Mouse (Mus musculus) layer of hippocampus, adult 6 months (tissue): Measurements from ENCODE around the gene Hdgfl2. TPM values are rescaled to one million over a fixed set of nuclear protein-coding genes. Genes with fewer than 3 reads are reported as not detected.

Source experiments
- long read RNA-seq, 2 experiments: library from polyadenylated mRNA; unstranded; transcript quantifications; one replicate each; pipeline ENCODE4 v2.0.0; 2019 to 2020
- polyA plus RNA-seq: library from polyadenylated mRNA; unstranded; fragments of <200 nt; fragmentation: Nextera tagmentation; gene quantifications from 2 replicates; pipeline ENCODE4 v1.2.3, GENCODE M21; 2021

The Hdgfl2 gene
- polyA plus RNA-seq = 73.1 and 79.1 TPM in 2 replicates
- long read RNA-seq, experiment 1, transcript Hdgfl2-210 (16 exons, 2,238 nt) = minor isoform, 35 of 232 reads
- long read RNA-seq, experiment 1, transcript Hdgfl2-212 (16 exons, 2,270 nt) = major isoform, 83 of 232 reads
- long read RNA-seq, experiment 1, partial matches to known transcripts = 19 of 232 reads
- long read RNA-seq, experiment 1, other reads (novel, unspliced or antisense) = 91 of 232 reads
- long read RNA-seq, experiment 2, transcript Hdgfl2-210 (16 exons, 2,238 nt) = minor isoform, 137 of 690 reads
- long read RNA-seq, experiment 2, transcript Hdgfl2-212 (16 exons, 2,270 nt) = major isoform, 202 of 690 reads
- long read RNA-seq, experiment 2, partial matches to known transcripts = 11 of 690 reads
- long read RNA-seq, experiment 2, other reads (novel, unspliced or antisense) = 338 of 690 reads

GRCm38 (mm10) chr17:56078880-56079795, at the start of gene Hdgfl2:
Gene Hdgfl2, plus strand, starts transcription at chr17:56079634.

GRCm38 (mm10) chr17:56036176-56036900, 43.1 kb upstream of the Hdgfl2 start, which contains the start of gene Sh3gl1:
Gene Sh3gl1, minus strand, starts transcription at chr17:56036635.

GRCm38 (mm10) chr17:56040030-56040856, 39.2 kb upstream of the Hdgfl2 start, which contains the start of gene Chaf1a:
Gene Chaf1a, plus strand, starts transcription at chr17:56040439.

GRCm38 (mm10) chr17:56074827-56075208, 4.6 kb upstream of the Hdgfl2 start, which contains the start of gene Ubxn6:
Gene Ubxn6, minus strand, starts transcription at chr17:56075028.

GRCm38 (mm10) chr17:56109219-56110051, 30.0 kb downstream of the Hdgfl2 start, which contains the start of gene Plin4:
Gene Plin4, minus strand, starts transcription at chr17:56109803.

GRCm38 (mm10) chr17:56117251-56117710, 37.8 kb downstream of the Hdgfl2 start, which contains the start of gene Plin5:
Gene Plin5, minus strand, starts transcription at chr17:56117596.

GRCm38 (mm10) chr17:56121826-56122225, 42.4 kb downstream of the Hdgfl2 start, which contains the start of gene Lrg1:
Gene Lrg1, minus strand, starts transcription at chr17:56122001.

GRCm38 (mm10) chr17:56139858-56140595, 60.6 kb downstream of the Hdgfl2 start, which contains the start of gene Sema6b:
Gene Sema6b, minus strand, starts transcription at chr17:56140343.

Other genes with a start within 250 kb of the Hdgfl2 start
- 3.7 and 5.9 TPM in 2 replicates for gene Zfp119a, start 200.7 kb upstream of the Hdgfl2 start, polyA plus RNA-seq
- gene Zfp959, start 187.5 kb upstream of the Hdgfl2 start, polyA plus RNA-seq = 6.0 TPM in 2 replicates
- 3.2 and 3.8 TPM in 2 replicates for gene Zfp119b, start 130.1 kb upstream of the Hdgfl2 start, polyA plus RNA-seq
- gene Ebi3, start 127.0 kb upstream of the Hdgfl2 start, polyA plus RNA-seq = 1.6 and 1.9 TPM in 2 replicates
- gene Yju2, start 120.5 kb upstream of the Hdgfl2 start, polyA plus RNA-seq = 11.1 and 11.5 TPM in 2 replicates
- 22.8 and 32.3 TPM in 2 replicates for gene Shd, start 109.2 kb upstream of the Hdgfl2 start, polyA plus RNA-seq
- gene Fsd1, start 93.1 kb upstream of the Hdgfl2 start, polyA plus RNA-seq = 84.6 and 97.2 TPM in 2 replicates
- gene Stap2, start 74.0 kb upstream of the Hdgfl2 start, polyA plus RNA-seq = 0.28 and 0.35 TPM in 2 replicates
- gene Mpnd, start 73.9 kb upstream of the Hdgfl2 start, polyA plus RNA-seq = 13.4 and 19.2 TPM in 2 replicates
- gene Sh3gl1, start 43.0 kb upstream of the Hdgfl2 start, polyA plus RNA-seq = 37.8 and 39.8 TPM in 2 replicates
- 0.68 and 0.92 TPM in 2 replicates for gene Chaf1a, start 39.2 kb upstream of the Hdgfl2 start, polyA plus RNA-seq
- gene Ubxn6, start 4.6 kb upstream of the Hdgfl2 start, polyA plus RNA-seq = 84.0 and 89.6 TPM in 2 replicates
- 0.13 and 0.18 TPM in 2 replicates for gene Plin4, start 30.2 kb downstream of the Hdgfl2 start, polyA plus RNA-seq
- 2.0 and 2.2 TPM in 2 replicates for gene Plin5, start 38.0 kb downstream of the Hdgfl2 start, polyA plus RNA-seq
- 1.5 and 1.8 TPM in 2 replicates for gene Lrg1, start 42.4 kb downstream of the Hdgfl2 start, polyA plus RNA-seq
- gene Sema6b, start 60.7 kb downstream of the Hdgfl2 start, polyA plus RNA-seq = 3.9 and 4.9 TPM in 2 replicates
- gene Tnfaip8l1, start 82.8 kb downstream of the Hdgfl2 start, polyA plus RNA-seq = 7.2 and 9.1 TPM in 2 replicates
- 83.8 and 89.4 TPM in 2 replicates for gene Mydgf, start 104.3 kb downstream of the Hdgfl2 start, polyA plus RNA-seq
- gene Dpp9, start 139.3 kb downstream of the Hdgfl2 start, polyA plus RNA-seq = 17.7 and 19.1 TPM in 2 replicates
- 9.4 and 10.9 TPM in 2 replicates for gene Fem1a, start 177.2 kb downstream of the Hdgfl2 start, polyA plus RNA-seq
- gene Ticam1, start 197.2 kb downstream of the Hdgfl2 start, polyA plus RNA-seq = 2.2 and 2.6 TPM in 2 replicates
- gene Plin3, start 213.2 kb downstream of the Hdgfl2 start, polyA plus RNA-seq = 6.1 and 9.9 TPM in 2 replicates
- gene Arrdc5, start 220.7 kb downstream of the Hdgfl2 start, polyA plus RNA-seq = not detected in 2 replicates
- 0.15 and 0.48 TPM in 2 replicates for gene Uhrf1, start 223.7 kb downstream of the Hdgfl2 start, polyA plus RNA-seq
- gene Kdm4b, start 246.4 kb downstream of the Hdgfl2 start, polyA plus RNA-seq = 25.3 and 26.4 TPM in 2 replicates